Mouse (Mus musculus) brain, embryonic 14.5 days (tissue): ENCODE measurements around the gene Hykk.

ENCODE experiments used
- CTCF ChIP-seq: fragments of 200-500 bp; IDR thresholded peaks from 2 replicates; pipeline ENCODE4 v1.5.1; 2012; ENCODE audit warnings: inconsistent platforms, mild to moderate bottlenecking, moderate library complexity, borderline replicate concordance; ENCODE audit not compliant: insufficient read depth, insufficient read length; ENCODE audit errors: extremely low read depth
- POLR2A ChIP-seq: fragments of 200-500 bp; IDR thresholded peaks from 2 replicates; pipeline ENCODE4 v1.6.1; 2012; ENCODE audit warnings: mild to moderate bottlenecking, inconsistent platforms, borderline replicate concordance; ENCODE audit not compliant: poor library complexity, insufficient read depth, insufficient read length, severe bottlenecking; ENCODE audit errors: extremely low read depth

GRCm38 (mm10) chr9:54994381-54994780 is 77.3 kb downstream of the Hykk start:
- no peak for TF ChIP-seq POLR2A
- TF ChIP-seq CTCF, result no peak
